Mouse (Mus musculus) CH12.LX (cell line): ENCODE data around the gene Tmbim4. TPM values are rescaled to one million over a fixed set of nuclear protein-coding genes. Genes with fewer than 3 reads are reported as not detected.
A peak's percentile ranks its signal among the peaks of the same experiment; 100 is the strongest.

Experiments
- DNase-seq: peaks from one replicate; pipeline ENCODE4 v3.0.0-alpha.2; 2013; ENCODE audit errors: extremely low read depth
- H3K27ac ChIP-seq: 2 replicates; pipeline ENCODE4 v1.5.1; 2012; ENCODE audit warnings: low read depth, mild to moderate bottlenecking, control low read depth, moderate library complexity; ENCODE audit not compliant: insufficient read depth
- H3K27me3 ChIP-seq: replicated peaks from 2 replicates; pipeline ENCODE3; 2012; ENCODE audit warnings: inconsistent platforms
- H3K36me3 ChIP-seq, 2 experiments: replicated peaks in 1 of 2; 2 replicates each; pipeline versions ENCODE3 to v1.6.1; 2012; ENCODE audit warnings: inconsistent platforms in 1 of 2, low read length in 1 of 2, mild to moderate bottlenecking in 1 of 2, mixed read lengths in 1 of 2, moderate library complexity in 1 of 2; ENCODE audit not compliant: control insufficient read depth in 1 of 2, insufficient read depth in 1 of 2
- H3K4me1 ChIP-seq, 2 experiments: 2 replicates each; pipeline ENCODE4 v1.6.1; 2012; ENCODE audit warnings: inconsistent platforms in 1 of 2, moderate library complexity in 1 of 2; ENCODE audit not compliant: insufficient read depth in 2 of 2, control insufficient read depth in 1 of 2
- H3K4me2 ChIP-seq: 2 replicates; pipeline ENCODE4 v1.6.1; 2012; ENCODE audit warnings: low read depth, mild to moderate bottlenecking, control low read depth; ENCODE audit not compliant: poor library complexity, insufficient read depth, severe bottlenecking
- H3K4me3 ChIP-seq, 3 experiments: fragments of 150-350 bp in 1 of 3; sonication (generic) in 1 of 3; replicated peaks in 1 of 3; 2 replicates each; pipeline versions ENCODE3 to v1.5.1; 2011 to 2012; ENCODE audit warnings: low read depth in 2 of 3, low read length in 2 of 3, mild to moderate bottlenecking in 2 of 3, moderate library complexity in 2 of 3, control low read depth in 1 of 3, improper control_type of control experiment in 1 of 3, inconsistent platforms in 1 of 3, mixed read lengths in 1 of 3; ENCODE audit not compliant: poor library complexity in 1 of 3
- H3K79me2 ChIP-seq: replicated peaks from 2 replicates; pipeline ENCODE4 v1.6.1; 2012; ENCODE audit warnings: mild to moderate bottlenecking, moderate library complexity; ENCODE audit not compliant: control insufficient read depth, poor library complexity, insufficient read depth, severe bottlenecking; ENCODE audit errors: extremely low read depth
- H3K9ac ChIP-seq: 2 replicates; pipeline ENCODE4 v1.6.1; 2012; ENCODE audit warnings: low read depth, mild to moderate bottlenecking, control low read depth, moderate library complexity; ENCODE audit not compliant: insufficient read depth
- H3K9me3 ChIP-seq: replicated peaks from 2 replicates; pipeline ENCODE3; 2012; ENCODE audit warnings: low read length, inconsistent platforms, mixed read lengths
- CHD1 ChIP-seq: IDR thresholded peaks from 2 replicates; pipeline ENCODE4 v1.6.1; 2012; ENCODE audit warnings: low read depth, low read length, improper control_type of control experiment, inconsistent platforms
- CTCF ChIP-seq, 2 experiments: IDR thresholded peaks in 1 of 2; conservative IDR thresholded peaks in 1 of 2; 2 replicates each; pipeline ENCODE4 v1.5.1; 2011 to 2012; ENCODE audit warnings: low read depth in 2 of 2, low read length in 2 of 2, improper control_type of control experiment in 1 of 2, inconsistent platforms in 1 of 2, mild to moderate bottlenecking in 1 of 2, moderate library complexity in 1 of 2
- ELF1 ChIP-seq: IDR thresholded peaks from 2 replicates; pipeline ENCODE4 v1.6.1; 2014; ENCODE audit warnings: low read depth, mild to moderate bottlenecking, inconsistent platforms, low read length, improper control_type of control experiment
- IRF4 ChIP-seq: IDR thresholded peaks from 2 replicates; pipeline ENCODE4 v1.6.1; 2014; ENCODE audit warnings: low read depth, mild to moderate bottlenecking, inconsistent platforms, low read length, improper control_type of control experiment
- JUND ChIP-seq: conservative IDR thresholded peaks from 2 replicates; pipeline ENCODE4 v1.6.1; 2011; ENCODE audit warnings: low read depth, low read length, improper control_type of control experiment
- MAZ ChIP-seq: IDR thresholded peaks from 2 replicates; pipeline ENCODE4 v1.6.1; 2012; ENCODE audit warnings: low read depth, mild to moderate bottlenecking, inconsistent platforms, low read length, improper control_type of control experiment, moderate library complexity
- NELFE ChIP-seq: IDR thresholded peaks from 2 replicates; pipeline ENCODE4 v1.6.1; 2011; ENCODE audit warnings: low read depth, low read length, improper control_type of control experiment
- RAD21 ChIP-seq: IDR thresholded peaks from 2 replicates; pipeline ENCODE4 v1.6.1; 2011; ENCODE audit warnings: low read depth, mild to moderate bottlenecking, low read length, improper control_type of control experiment, moderate library complexity
- RCOR1 ChIP-seq: conservative IDR thresholded peaks from 2 replicates; pipeline ENCODE4 v1.6.1; 2012; ENCODE audit warnings: low read depth, mild to moderate bottlenecking, inconsistent platforms, low read length, improper control_type of control experiment
- SMC3 ChIP-seq: IDR thresholded peaks from 2 replicates; pipeline ENCODE4 v1.6.1; 2011; ENCODE audit warnings: low read depth, low read length, improper control_type of control experiment
- TBP ChIP-seq: conservative IDR thresholded peaks from 2 replicates; pipeline ENCODE4 v1.6.1; 2011; ENCODE audit warnings: low read depth, low read length, improper control_type of control experiment
- UBTF ChIP-seq: IDR thresholded peaks from 2 replicates; pipeline ENCODE4 v1.6.1; 2012; ENCODE audit warnings: low read depth, mild to moderate bottlenecking, inconsistent platforms, low read length, improper control_type of control experiment, moderate library complexity
- USF1 ChIP-seq: IDR thresholded peaks from 2 replicates; pipeline ENCODE4 v1.6.1; 2014; ENCODE audit warnings: low read depth, mild to moderate bottlenecking, inconsistent platforms, low read length, improper control_type of control experiment
- ZNF384 ChIP-seq: IDR thresholded peaks from 2 replicates; pipeline ENCODE4 v1.6.1; 2012; ENCODE audit warnings: low read depth, low read length, improper control_type of control experiment, inconsistent platforms
- dilution Hi-C: fragments of 300-500 bp; cut with MboI; formaldehyde crosslinking; loops from 2 replicates; pipeline ENCODE4 v1.14.3; 2020; ENCODE audit warnings: low sequenced_read_pairs; ENCODE audit not compliant: extremely low pct_unique_long_range_greater_than_20kb, extremely low pct_ligation_motif_present
- in situ Hi-C: fragments of 300-500 bp; cut with MboI; formaldehyde crosslinking; loops from 3 replicates; pipeline ENCODE4 v1.14.3; 2019; ENCODE audit warnings: low sequenced_read_pairs, low pct_ligation_motif_present, low pct_unique_long_range_greater_than_20kb, mixed read lengths
- polyA plus RNA-seq: library from polyadenylated mRNA; unstranded; fragments of >175 nt; gene quantifications from 2 replicates; pipeline ENCODE4 v1.2.1, GENCODE M21; 2012; ENCODE audit warnings: low read depth; ENCODE audit not compliant: insufficient read length
- total RNA-seq, 2 experiments: library from RNA; depleted of rRNA; stranded (reverse); fragments of 300-350 nt in 1 of 2; fragments of >200 nt in 1 of 2; gene quantifications; 2 replicates each; pipeline ENCODE4 v1.2.3; 2012 to 2014

Gene Tmbim4
- total and polyA plus RNA-seq, 3 experiments: 97.8 to 113 (median 112) TPM

- Histone ChIP-seq H3K36me3 (no peaks in the 10 kb centered on the region), H3K4me1 (peaks cover 4 to 18% of the 10 kb centered on the region in 2 experiments), H3K79me2 (no peaks in the 10 kb centered on the region), H3K27ac (no peak overlapping the region), H3K27me3 (no peaks in the 10 kb centered on the region), H3K4me3 (no peak overlapping the region), H3K9me3 (no peaks in the 10 kb centered on the region), H3K9ac (no peak overlapping the region), H3K4me2 (no peak overlapping the region; the same call in 1 of the 2 replicates)
- TF ChIP-seq ELF1 (peak; percentile 30; the same call in 1 of the 2 replicates), TBP (0 out of 2 replicates have a peak, but pooled peaks have one; percentile 40), RCOR1 (no peak), SMC3 (peak; percentile 68), ZNF384 (no peak), MAZ (no peak), CHD1 (no peak), RAD21 (peak; percentile 67), IRF4 (peak; percentile 32), CTCF (conservative IDR thresholded peaks at IDR 0.05 in 1 of 2, IDR thresholded peaks at IDR 0.05 in 1 of 2; ENCODE audit: low read depth in 2 of 2, low read length in 2 of 2) (peak; percentile 79 to 80)
- in situ Hi-C loops: loop anchor here (25.0 kb wide), 1 partner anchor 1015 kb away; no protein-coding TSS in a partner anchor
- dilution Hi-C loops: no loop called here
- DNase-seq: peak; percentile 89
These were observed 45.8 kb downstream of the Tmbim4 start for GRCm38 (mm10) chr10:120246994-120247750.

GRCm38 (mm10) chr10:120250911-120251683 lies 49.7 kb downstream of the Tmbim4 start:
- no peak overlapping the region for H3K9ac ChIP-seq
- no peak overlapping the region for H3K27ac ChIP-seq
- dilution Hi-C loops: no loop called here
- in situ Hi-C loops: loop anchor here (25.0 kb wide), 1 partner anchor 611 kb away; no protein-coding TSS in a partner anchor
- peaks cover 0 to 9% of the 10 kb centered on the region in 2 experiments; a peak in 3 of 4 replicates for H3K4me1 ChIP-seq
- no peak for DNase-seq
- H3K9me3 ChIP-seq: no peaks in the 10 kb centered on the region
- no peaks in the 10 kb centered on the region for H3K36me3 ChIP-seq
- peak overlapping the region; percentile 22; the same call in 1 of the 2 replicates for H3K4me2 ChIP-seq
- H3K4me3 ChIP-seq: no peak overlapping the region
- H3K27me3 ChIP-seq: no peaks in the 10 kb centered on the region
- TF ChIP-seq UBTF (no peak), SMC3 (peak; percentile 17; the same call in 1 of the 2 replicates), USF1 (no peak), NELFE (no peak), RAD21 (peak; percentile 9), JUND (no peak), CTCF (conservative IDR thresholded peaks at IDR 0.05 in 1 of 2, IDR thresholded peaks at IDR 0.05 in 1 of 2; ENCODE audit: low read depth in 2 of 2, low read length in 2 of 2) (peak in 1 of 2 experiments; percentile 55; a peak in 2 of 4 replicates)
- no peaks in the 10 kb centered on the region for H3K79me2 ChIP-seq
